Mouse (Mus musculus) embryonic stem cell, embryonic (primary cell): Measurements from ENCODE around the gene Ccnl1.

Experiments
- CTCF ChIA-PET, 4 experiments: fragments of 300-600 bp in 2 of 4; fragments of 350-600 bp in 2 of 4; sonication (Branson Sonifier 250); formaldehyde crosslinking; loops; one replicate each; lab custom pipeline; 2022; ENCODE audit warnings: inconsistent platforms in 2 of 4; lab: Charles Lee
- POLR2A ChIA-PET, 4 experiments: fragments of 300-600 bp in 2 of 4; fragments of 350-600 bp in 2 of 4; sonication (Branson Sonifier 250); formaldehyde crosslinking; loops; one replicate each; lab custom pipeline; 2022; ENCODE audit warnings: antibody characterized with exemption in 4 of 4, inconsistent platforms in 1 of 4; lab: Charles Lee

Gene Ccnl1

GRCm38 (mm10) chr3:65933726-65934125 is 24.3 kb downstream of the Ccnl1 start:
- ChIA-PET POLR2A (no interaction called here), CTCF (interaction anchor here in 1 of 4 experiments (0.6 kb wide), 1 partner anchor 166 kb away, joined by 6 read pairs; no protein-coding TSS in a partner anchor)

- CTCF ChIA-PET, result no interaction called here
Observed at GRCm38 (mm10) chr3:65931542-65931941, 26.5 kb downstream of the Ccnl1 start.

GRCm38 (mm10) chr3:65930636-65931035 is 27.4 kb downstream of the Ccnl1 start:
- POLR2A ChIA-PET, result interaction anchor here in 1 of 4 experiments (1.6 kb wide), 1 partner anchor 24 kb away, joined by 3 read pairs; no protein-coding TSS in a partner anchor
- CTCF ChIA-PET, result no interaction called here

More at GRCm38 (mm10) chr3:65931542-65931941, 26.5 kb downstream of the Ccnl1 start:
- POLR2A ChIA-PET, result interaction anchor here in 1 of 4 experiments (0.5 to 1.5 kb wide), 5 partner anchors 11 to 366 kb away, joined by 3 to 6 read pairs (median 4); no protein-coding TSS in a partner anchor

- CTCF ChIA-PET, result interaction anchor here in 3 of 4 experiments (0.6 to 1.5 kb wide), 9 partner anchors 42 to 756 kb away, joined by 3 to 5 read pairs (median 3); partner anchors contain the start of gene Tiparp (in 2 of the 3)
- POLR2A ChIA-PET, result interaction anchor here in 3 of 4 experiments (0.7 to 3.1 kb wide), 10 partner anchors 8 to 402 kb away, joined by 3 to 9 read pairs (median 6); partner anchors contain the start of genes Tiparp (in 2 of the 3) and Ccnl1 (in 1 of the 3)
Observed at GRCm38 (mm10) chr3:65929821-65930633, 28.0 kb downstream of the Ccnl1 start.

- ChIA-PET POLR2A (interaction anchor here in 3 of 4 experiments (0.7 to 3.1 kb wide), 11 partner anchors 9 to 401 kb away, joined by 3 to 9 read pairs (median 4); partner anchors contain the start of genes Tiparp (in 3 of the 3) and Ccnl1 (in 1 of the 3)), CTCF (interaction anchor here (0.5 to 1.5 kb wide), 15 partner anchors 14 to 939 kb away, joined by 3 to 5 read pairs (median 3); partner anchors contain the start of gene Tiparp (in 2 of the 4))
Observed at GRCm38 (mm10) chr3:65929304-65929783, 28.7 kb downstream of the Ccnl1 start.

- CTCF ChIA-PET, result interaction anchor here (0.5 to 1.5 kb wide), 14 partner anchors 15 to 938 kb away, joined by 3 to 5 read pairs (median 3); partner anchors contain the start of gene Tiparp (in 2 of the 4)
- POLR2A ChIA-PET, result interaction anchor here in 3 of 4 experiments (1.0 to 3.1 kb wide), 9 partner anchors 15 to 401 kb away, joined by 4 to 9 read pairs (median 6); partner anchors contain the start of genes Tiparp (in 3 of the 3) and Ccnl1 (in 1 of the 3)
Observed at GRCm38 (mm10) chr3:65928614-65929272, 29.3 kb downstream of the Ccnl1 start.

GRCm38 (mm10) chr3:65927685-65928084 is 30.4 kb downstream of the Ccnl1 start:
- POLR2A ChIA-PET, result interaction anchor here in 2 of 4 experiments (1.3 to 3.1 kb wide), 6 partner anchors 16 to 400 kb away, joined by 4 to 8 read pairs (median 5); partner anchors contain the start of gene Tiparp (in 2 of the 2)

GRCm38 (mm10) chr3:65927101-65927501 is 30.9 kb downstream of the Ccnl1 start:
- ChIA-PET POLR2A (interaction anchor here in 2 of 4 experiments (1.3 to 3.1 kb wide), 6 partner anchors 17 to 399 kb away, joined by 4 to 8 read pairs (median 5); partner anchors contain the start of gene Tiparp (in 2 of the 2)), CTCF (interaction anchor here in 1 of 4 experiments (0.6 kb wide), 1 partner anchor 10 kb away, joined by 4 read pairs; no protein-coding TSS in a partner anchor)

More at GRCm38 (mm10) chr3:65927685-65928084, 30.4 kb downstream of the Ccnl1 start:
- CTCF ChIA-PET, result no interaction called here

- ChIA-PET POLR2A (interaction anchor here in 1 of 4 experiments (0.6 to 1.6 kb wide), 3 partner anchors 28 to 398 kb away, joined by 3 to 4 read pairs (median 4); partner anchors contain the start of gene Tiparp), CTCF (interaction anchor here in 1 of 4 experiments (0.6 kb wide), 1 partner anchor 10 kb away, joined by 4 read pairs; no protein-coding TSS in a partner anchor)
Observed at GRCm38 (mm10) chr3:65926426-65926825, 31.6 kb downstream of the Ccnl1 start.

- ChIA-PET POLR2A (no interaction called here), CTCF (interaction anchor here in 1 of 4 experiments (0.6 kb wide), 1 partner anchor 726 kb away, joined by 5 read pairs; no protein-coding TSS in a partner anchor)
Observed at GRCm38 (mm10) chr3:65925058-65925740, 32.9 kb downstream of the Ccnl1 start.

- POLR2A ChIA-PET, result interaction anchor here in 1 of 4 experiments (0.8 kb wide), 1 partner anchor 394 kb away, joined by 3 read pairs; the partner anchor contains the start of gene Tiparp
- CTCF ChIA-PET, result no interaction called here
Observed at GRCm38 (mm10) chr3:65922420-65922819, 35.6 kb downstream of the Ccnl1 start.

- ChIA-PET POLR2A (no interaction called here), CTCF (no interaction called here)
Observed at GRCm38 (mm10) chr3:65921671-65922070, 36.4 kb downstream of the Ccnl1 start.

- POLR2A ChIA-PET, result interaction anchor here in 1 of 4 experiments (0.6 kb wide), 1 partner anchor 339 kb away, joined by 3 read pairs; no protein-coding TSS in a partner anchor
- CTCF ChIA-PET, result no interaction called here
Observed at GRCm38 (mm10) chr3:65919016-65919415, 39.0 kb downstream of the Ccnl1 start.

- CTCF ChIA-PET, result no interaction called here
- POLR2A ChIA-PET, result interaction anchor here in 2 of 4 experiments (0.6 to 1.0 kb wide), 4 partner anchors 39 to 430 kb away, joined by 3 to 4 read pairs (median 3); no protein-coding TSS in a partner anchor
Observed at GRCm38 (mm10) chr3:65912928-65913327, 45.1 kb downstream of the Ccnl1 start.

- ChIA-PET CTCF (no interaction called here), POLR2A (interaction anchor here in 2 of 4 experiments (0.9 kb wide), 2 partner anchors 40 to 103 kb away, joined by 3 read pairs; no protein-coding TSS in a partner anchor)
Observed at GRCm38 (mm10) chr3:65912217-65912616, 45.8 kb downstream of the Ccnl1 start.

- POLR2A ChIA-PET, result interaction anchor here in 1 of 4 experiments (0.9 kb wide), 1 partner anchor 102 kb away, joined by 3 read pairs; no protein-coding TSS in a partner anchor
- CTCF ChIA-PET, result no interaction called here
Observed at GRCm38 (mm10) chr3:65911265-65911664, 46.8 kb downstream of the Ccnl1 start.

GRCm38 (mm10) chr3:65909454-65909853 is 48.6 kb downstream of the Ccnl1 start:
- ChIA-PET CTCF (no interaction called here), POLR2A (interaction anchor here in 1 of 4 experiments (1.1 kb wide), 1 partner anchor 23 kb away, joined by 3 read pairs; no protein-coding TSS in a partner anchor)
